Mouse (Mus musculus) embryonic facial prominence, embryonic 10.5 days (tissue): ENCODE data around the gene Nfe2. TPM values are rescaled to one million over a fixed set of nuclear protein-coding genes. Genes with fewer than 3 reads are reported as not detected.
"Not testable (repeated sequence)": the region's sequence is repeated elsewhere in the genome, so short reads cannot be mapped to it uniquely, and the experiment has no call there.

ENCODE experiments used
- DNase-seq: peaks from one replicate; pipeline ENCODE4 v3.0.0-alpha.2; 2017; ENCODE audit warnings: low spot score
- H3K27ac ChIP-seq: fragments of 300-500 bp; sonication (generic); replicated peaks from 2 replicates; pipeline ENCODE4 v1.5.1; 2016; ENCODE audit warnings: mild to moderate bottlenecking
- H3K27me3 ChIP-seq: fragments of 300-500 bp; sonication (generic); replicated peaks from 2 replicates; pipeline ENCODE4 v1.6.1; 2016; ENCODE audit warnings: low read depth, mild to moderate bottlenecking; ENCODE audit not compliant: poor library complexity, severe bottlenecking
- H3K36me3 ChIP-seq: fragments of 300-500 bp; sonication (generic); replicated peaks from 2 replicates; pipeline ENCODE4 v1.6.1; 2016; ENCODE audit warnings: mild to moderate bottlenecking, moderate library complexity
- H3K4me1 ChIP-seq: fragments of 300-500 bp; sonication (generic); 2 replicates; pipeline ENCODE4 v1.6.1; 2016
- H3K4me3 ChIP-seq: fragments of 300-500 bp; sonication (generic); 2 replicates; pipeline ENCODE4 v1.5.1; 2016; ENCODE audit warnings: mild to moderate bottlenecking, moderate library complexity
- H3K9me3 ChIP-seq: fragments of 300-500 bp; sonication (generic); 2 replicates; pipeline ENCODE4 v1.6.1; 2016; ENCODE audit warnings: mild to moderate bottlenecking
- WGBS: fragments of 180-500 bp; shearing (Covaris S2); methylation state at CpG from one replicate; pipeline ENCODE4 v1.1.7; 2016; 5-methylcytosine and 5-hydroxymethylcytosine counted together
- polyA plus RNA-seq: library from polyadenylated mRNA; unstranded; fragments of >200 nt; fragmentation: Nextera tagmentation; extraction: Ambion mirVana; gene quantifications from 2 replicates; pipeline ENCODE4 v1.2.1, GENCODE M21; 2016

Nfe2 gene
- polyA plus RNA-seq, 1 experiment from 2014 or later: 5.9 TPM

GRCm38 (mm10) chr15:103259162-103259561 lies 959 bp upstream of the Nfe2 start:
- peaks cover 23% of the 10 kb centered on the region for H3K27me3 ChIP-seq
- no peaks in the 10 kb centered on the region for H3K9me3 ChIP-seq
- WGBS: 88% methylated on average over 5 of the region's 5 CpGs
- no peaks in the 10 kb centered on the region for H3K36me3 ChIP-seq
- no peak overlapping the region for H3K4me3 ChIP-seq
- no peak for DNase-seq
- no peak overlapping the region for H3K27ac ChIP-seq
- peaks cover 22% of the 10 kb centered on the region for H3K4me1 ChIP-seq

- H3K4me3 ChIP-seq: no peak overlapping the region
- H3K9me3 ChIP-seq: no peaks in the 10 kb centered on the region
- no peak overlapping the region for H3K27ac ChIP-seq
- peaks cover 30% of the 10 kb centered on the region for H3K27me3 ChIP-seq
- peaks cover 22% of the 10 kb centered on the region for H3K4me1 ChIP-seq
- no peaks in the 10 kb centered on the region; the same call in 1 of the 2 replicates for H3K36me3 ChIP-seq
- no peak for DNase-seq
- 90% methylated on average over 6 of the region's 6 CpGs for WGBS
Measured at GRCm38 (mm10) chr15:103256210-103256986, 1.8 kb downstream of the Nfe2 start.

DNA sequence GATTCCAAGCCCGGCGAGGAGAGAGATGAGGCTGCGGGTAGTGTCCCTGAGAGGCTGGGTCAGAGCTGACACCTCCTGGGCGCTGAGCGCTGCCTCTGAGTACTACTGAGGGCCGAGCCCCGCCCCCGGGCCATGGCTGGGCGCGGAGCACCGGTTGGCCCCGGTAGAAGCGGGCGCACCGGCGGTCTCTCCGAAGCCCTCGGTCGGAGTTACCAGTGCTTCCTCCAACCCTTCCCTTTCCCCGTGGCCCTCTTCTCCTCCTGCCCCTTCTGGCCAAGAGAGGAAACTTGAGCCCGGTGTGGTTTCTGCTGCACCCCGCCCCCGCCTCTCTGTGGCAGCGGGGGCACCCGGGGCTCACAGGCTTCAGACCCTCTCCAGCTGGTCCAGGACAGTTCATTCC lies 3.0 kb downstream of the Nfe2 start:
- Histone ChIP-seq H3K27me3 (peaks cover 30% of the 10 kb centered on the region), H3K9me3 (no peaks in the 10 kb centered on the region), H3K36me3 (peaks cover 5% of the 10 kb centered on the region), H3K27ac (peak overlapping the region; percentile 81), H3K4me1 (peaks cover 27% of the 10 kb centered on the region), H3K4me3 (peak overlapping the region; percentile 64)
- under 1% methylated on average over 25 of the region's 25 CpGs for WGBS
- DNase-seq: peak; percentile 68

- H3K9me3 ChIP-seq: no peaks in the 10 kb centered on the region
- WGBS: 100% methylated on average over 1 of the region's 1 CpGs
- no peak for DNase-seq
- H3K4me3 ChIP-seq: peak overlapping the region; percentile 64; the same call in 1 of the 2 replicates
- peaks cover 18% of the 10 kb centered on the region for H3K36me3 ChIP-seq
- H3K27me3 ChIP-seq: peaks cover 28% of the 10 kb centered on the region
- H3K4me1 ChIP-seq: peaks cover 23% of the 10 kb centered on the region
- H3K27ac ChIP-seq: no peak overlapping the region
Measured at GRCm38 (mm10) chr15:103253352-103253751, 4.9 kb downstream of the Nfe2 start.

GRCm38 (mm10) chr15:103252660-103253059 lies 5.5 kb downstream of the Nfe2 start:
- no peak overlapping the region for H3K4me3 ChIP-seq
- no peak overlapping the region for H3K27ac ChIP-seq
- peaks cover 20% of the 10 kb centered on the region for H3K4me1 ChIP-seq
- H3K27me3 ChIP-seq: peaks cover 21% of the 10 kb centered on the region
- no peak for DNase-seq
- H3K9me3 ChIP-seq: no peaks in the 10 kb centered on the region
- H3K36me3 ChIP-seq: peaks cover 25% of the 10 kb centered on the region
- WGBS: 94% methylated on average over 3 of the region's 3 CpGs

- Histone ChIP-seq H3K4me1 (peaks cover 20% of the 10 kb centered on the region), H3K9me3 (no peaks in the 10 kb centered on the region), H3K4me3 (peak overlapping the region; percentile 6; the same call in 1 of the 2 replicates), H3K27ac (no peak overlapping the region), H3K36me3 (peaks cover 36% of the 10 kb centered on the region), H3K27me3 (peaks cover 21% of the 10 kb centered on the region)
- DNase-seq: no peak
- WGBS: 74% methylated on average over 1 of the region's 1 CpGs
Measured at GRCm38 (mm10) chr15:103251595-103251994, 6.6 kb downstream of the Nfe2 start.

DNA sequence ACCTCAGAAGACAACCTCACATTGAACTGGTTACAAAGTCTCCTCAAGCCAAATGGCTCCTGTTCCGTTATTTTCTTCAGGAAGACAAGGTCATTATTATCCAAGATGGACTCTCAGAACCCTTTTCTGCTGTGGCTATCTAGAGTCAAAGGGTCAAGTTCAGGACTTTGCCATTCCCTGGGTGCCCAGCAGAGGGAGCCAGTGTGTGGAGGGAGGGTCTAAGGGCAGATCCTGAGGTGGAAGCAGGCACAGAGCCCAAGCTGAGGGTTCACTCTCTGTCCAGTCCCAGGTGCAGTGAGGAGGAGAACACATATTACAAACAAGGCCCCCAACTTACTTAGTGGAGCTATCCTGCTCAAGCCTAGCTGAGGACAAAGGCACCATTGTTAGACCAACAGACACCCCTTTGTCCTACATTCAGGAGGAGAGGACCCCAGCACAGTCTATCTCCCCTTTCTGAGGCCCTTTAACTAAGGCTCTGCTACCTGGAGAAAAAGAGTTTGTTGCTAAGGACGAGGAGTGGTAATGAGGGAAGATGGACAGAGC lies 7.9 kb downstream of the Nfe2 start:
- H3K27ac ChIP-seq: peak overlapping the region; percentile 21; the same call in 1 of the 2 replicates
- no peak overlapping the region for H3K4me3 ChIP-seq
- H3K9me3 ChIP-seq: no peaks in the 10 kb centered on the region
- peaks cover 16% of the 10 kb centered on the region for H3K4me1 ChIP-seq
- peaks cover 16% of the 10 kb centered on the region for H3K27me3 ChIP-seq
- 27% methylated on average over 2 of the region's 2 CpGs for WGBS
- peaks cover 49% of the 10 kb centered on the region for H3K36me3 ChIP-seq
- DNase-seq: peak; percentile 80

DNA sequence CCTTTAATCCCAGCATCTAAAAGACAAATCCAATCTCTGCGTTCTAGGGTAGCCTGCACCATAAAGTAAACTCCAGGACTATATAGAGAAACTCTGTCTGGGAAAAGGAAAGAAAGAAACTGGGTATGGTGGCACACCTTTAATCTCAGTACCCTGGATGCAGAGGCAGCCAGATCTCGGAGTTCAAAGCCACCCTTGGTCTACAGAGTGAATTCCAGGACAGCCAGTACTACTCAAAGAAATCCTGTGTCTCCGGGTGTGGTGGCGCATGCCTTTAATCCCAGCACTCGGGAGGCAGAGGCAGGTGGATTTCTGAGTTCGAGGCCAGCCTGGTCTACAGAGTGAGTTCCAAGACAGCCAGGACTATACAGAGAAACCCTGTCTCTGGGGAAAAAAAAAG lies 8.7 kb downstream of the Nfe2 start:
- not testable (repeated sequence) for H3K9me3 ChIP-seq, DNase-seq, H3K27ac ChIP-seq, H3K4me3 ChIP-seq, H3K27me3 ChIP-seq
- peaks cover 10% of the 10 kb centered on the region for H3K4me1 ChIP-seq
- 91% methylated on average over 6 of the region's 6 CpGs for WGBS
- H3K36me3 ChIP-seq: peaks cover 55% of the 10 kb centered on the region

- H3K27me3 ChIP-seq: peaks cover 1% of the 10 kb centered on the region; the same call in 1 of the 2 replicates
- H3K4me1 ChIP-seq: peaks cover 13% of the 10 kb centered on the region
- no peak overlapping the region for H3K27ac ChIP-seq
- H3K36me3 ChIP-seq: peaks cover 60% of the 10 kb centered on the region
- WGBS: 86% methylated on average over 28 of the region's 28 CpGs
- H3K9me3 ChIP-seq: no peaks in the 10 kb centered on the region
- peak; percentile 44 for DNase-seq
- no peak overlapping the region for H3K4me3 ChIP-seq
Measured at GRCm38 (mm10) chr15:103248401-103249313, 9.5 kb downstream of the Nfe2 start.

- DNase-seq: no peak
- peaks cover 68% of the 10 kb centered on the region for H3K36me3 ChIP-seq
Measured at GRCm38 (mm10) chr15:103247782-103248400, 10.3 kb downstream of the Nfe2 start.

GRCm38 (mm10) chr15:103247078-103247781 lies 11.0 kb downstream of the Nfe2 start:
- Histone ChIP-seq H3K4me1 (peaks cover 27% of the 10 kb centered on the region), H3K4me3 (no peak overlapping the region), H3K27ac (no peak overlapping the region), H3K27me3 (no peaks in the 10 kb centered on the region), H3K9me3 (no peaks in the 10 kb centered on the region), H3K36me3 (peaks cover 74% of the 10 kb centered on the region)
- DNase-seq: no peak
- 90% methylated on average over 9 of the region's 9 CpGs for WGBS

More at GRCm38 (mm10) chr15:103247782-103248400, 10.3 kb downstream of the Nfe2 start:
- Histone ChIP-seq H3K4me1 (peaks cover 21% of the 10 kb centered on the region), H3K9me3 (no peaks in the 10 kb centered on the region), H3K27ac (no peak overlapping the region), H3K4me3 (no peak overlapping the region), H3K27me3 (no peaks in the 10 kb centered on the region)
